Mouse (Mus musculus) neural tube, embryonic 14.5 days (tissue): Measurements from ENCODE around the gene Tut4. TPM values are rescaled to one million over a fixed set of nuclear protein-coding genes. Genes with fewer than 3 reads are reported as not detected.

Experiments used
- ATAC-seq: fragments of 200-750 bp; cut with Nextera tagmentation; 2 replicates; pipeline ENCODE4 v1.8.0; 2017; ENCODE audit warnings: low read depth, mild to moderate bottlenecking, moderate TSS enrichment, moderate library complexity
- H3K27ac ChIP-seq: fragments of 300-500 bp; sonication (generic); 2 replicates; pipeline ENCODE4 v1.5.1; 2014; ENCODE audit warnings: low read depth, mild to moderate bottlenecking, control low read depth, low read length, moderate library complexity, mixed read lengths
- H3K27me3 ChIP-seq: fragments of 300-500 bp; sonication (generic); 2 replicates; pipeline ENCODE4 v1.6.1; 2014; ENCODE audit warnings: low read length; ENCODE audit not compliant: control insufficient read depth, insufficient read depth
- H3K36me3 ChIP-seq: fragments of 300-500 bp; sonication (generic); 2 replicates; pipeline ENCODE4 v1.6.1; 2014; ENCODE audit warnings: low read length, mixed read lengths; ENCODE audit not compliant: control insufficient read depth, insufficient read depth
- H3K4me1 ChIP-seq: fragments of 300-500 bp; sonication (generic); 2 replicates; pipeline ENCODE4 v1.6.1; 2014; ENCODE audit warnings: low read length; ENCODE audit not compliant: control insufficient read depth, insufficient read depth
- H3K4me2 ChIP-seq: fragments of 300-500 bp; sonication (generic); 2 replicates; pipeline ENCODE4 v1.6.1; 2014; ENCODE audit warnings: mild to moderate bottlenecking, low read depth, low read length, control low read depth
- H3K4me3 ChIP-seq: fragments of 300-500 bp; sonication (generic); 2 replicates; pipeline ENCODE4 v1.5.1; 2014; ENCODE audit warnings: low read depth, low read length, control low read depth, mixed read lengths
- H3K9ac ChIP-seq: fragments of 300-500 bp; sonication (generic); replicated peaks from 2 replicates; pipeline ENCODE4 v1.6.1; 2014; ENCODE audit warnings: low read depth, mild to moderate bottlenecking, control low read depth, low read length, mixed read lengths
- H3K9me3 ChIP-seq: fragments of 300-500 bp; sonication (generic); 2 replicates; pipeline ENCODE4 v1.6.1; 2016; ENCODE audit warnings: low read length; ENCODE audit not compliant: control insufficient read depth
- WGBS: fragments of 180-500 bp; shearing (Covaris S2); extraction: QIAGEN DNeasy Blood & Tissue Kit; methylation state at CpG from one replicate; pipeline ENCODE4 v1.1.7; 2014; 5-methylcytosine and 5-hydroxymethylcytosine counted together
- polyA plus RNA-seq: library from polyadenylated mRNA; unstranded; fragments of >200 nt; fragmentation: Nextera tagmentation; extraction: Ambion mirVana; gene quantifications from 2 replicates; pipeline ENCODE4 v1.2.1, GENCODE M21; 2014

The Tut4 gene
- polyA plus RNA-seq, 1 experiment from 2014 or later: 65.8 TPM

GRCm38 (mm10) chr4:108461262-108461903, 2.2 kb downstream of the Tut4 start:
- H3K4me2 ChIP-seq: peak overlapping the region; percentile 61
- H3K4me3 ChIP-seq: peak overlapping the region; percentile 100
- ATAC-seq: no peak
- H3K27me3 ChIP-seq: no peaks in the 10 kb centered on the region
- H3K9me3 ChIP-seq: no peaks in the 10 kb centered on the region
- H3K4me1 ChIP-seq: peaks cover 9% of the 10 kb centered on the region
- H3K9ac ChIP-seq: no peak overlapping the region; the same call in 1 of the 2 replicates
- H3K27ac ChIP-seq: no peak overlapping the region
- WGBS: 69% methylated on average over 5 of the region's 5 CpGs
- H3K36me3 ChIP-seq: no peaks in the 10 kb centered on the region

DNA sequence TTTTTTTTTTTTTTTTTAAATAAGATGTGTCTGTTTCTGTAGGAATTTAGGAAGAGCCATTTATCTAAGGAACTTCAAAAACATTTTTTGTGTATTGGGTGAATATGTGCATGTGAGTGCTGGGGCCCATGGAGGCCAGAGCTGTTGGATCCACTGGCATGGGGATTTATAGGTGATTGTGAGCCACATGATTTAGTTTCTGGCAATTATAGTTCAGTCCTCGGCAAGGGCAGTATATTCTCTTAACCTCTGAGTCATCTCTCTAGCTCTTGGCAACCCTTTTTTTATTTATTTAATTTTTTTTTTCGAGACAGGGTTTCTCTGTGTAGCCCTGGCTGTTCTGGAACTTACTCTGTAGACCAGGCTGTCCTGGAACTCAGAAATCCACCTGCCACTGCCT, 14.4 kb downstream of the Tut4 start:
- no peak overlapping the region for H3K4me3 ChIP-seq
- no peak for ATAC-seq
- 77% methylated on average over 2 of the region's 2 CpGs for WGBS
- no peaks in the 10 kb centered on the region for H3K27me3 ChIP-seq
- no peak overlapping the region for H3K27ac ChIP-seq
- no peak overlapping the region for H3K4me2 ChIP-seq
- H3K9me3 ChIP-seq: no peaks in the 10 kb centered on the region
- H3K4me1 ChIP-seq: no peaks in the 10 kb centered on the region
- H3K36me3 ChIP-seq: no peaks in the 10 kb centered on the region
- H3K9ac ChIP-seq: no peak overlapping the region

GRCm38 (mm10) chr4:108482776-108483175, 23.6 kb downstream of the Tut4 start:
- H3K4me2 ChIP-seq: no peak overlapping the region
- peaks cover 15% of the 10 kb centered on the region for H3K36me3 ChIP-seq
- H3K4me3 ChIP-seq: no peak overlapping the region
- no peaks in the 10 kb centered on the region for H3K9me3 ChIP-seq
- no peaks in the 10 kb centered on the region for H3K4me1 ChIP-seq
- no peak overlapping the region for H3K9ac ChIP-seq
- no peak overlapping the region for H3K27ac ChIP-seq
- no peak for ATAC-seq
- no peaks in the 10 kb centered on the region for H3K27me3 ChIP-seq

- peaks cover 15% of the 10 kb centered on the region for H3K36me3 ChIP-seq
- 88% methylated on average over 4 of the region's 4 CpGs for WGBS
- H3K4me3 ChIP-seq: no peak overlapping the region
- H3K4me2 ChIP-seq: no peak overlapping the region
- no peaks in the 10 kb centered on the region for H3K9me3 ChIP-seq
- no peak overlapping the region for H3K9ac ChIP-seq
- H3K27me3 ChIP-seq: no peaks in the 10 kb centered on the region
- no peak overlapping the region for H3K27ac ChIP-seq
- no peak for ATAC-seq
- no peaks in the 10 kb centered on the region for H3K4me1 ChIP-seq
These were observed 25.0 kb downstream of the Tut4 start for GRCm38 (mm10) chr4:108484230-108484629.

DNA sequence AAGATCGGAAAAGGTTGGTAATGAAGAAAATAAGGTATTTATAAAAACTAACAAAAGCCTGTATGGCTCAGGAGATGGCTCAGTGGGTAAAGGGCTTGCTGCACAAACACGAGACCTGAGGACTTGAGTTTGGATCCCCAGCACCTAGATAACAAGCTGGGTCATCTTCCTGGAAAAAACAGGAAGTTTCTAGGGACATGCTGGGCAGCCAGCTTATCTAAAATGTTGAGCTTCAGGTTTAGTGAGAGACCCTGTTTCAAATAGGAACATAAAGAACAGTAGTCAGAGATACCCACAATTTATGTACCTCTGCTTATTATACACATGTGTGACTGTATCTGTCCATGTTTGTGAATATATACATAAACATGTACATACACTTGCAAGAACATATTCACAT, 43.8 kb downstream of the Tut4 start:
- no peaks in the 10 kb centered on the region for H3K4me1 ChIP-seq
- WGBS: 92% methylated on average over 2 of the region's 2 CpGs
- peaks cover 32% of the 10 kb centered on the region for H3K36me3 ChIP-seq
- H3K9me3 ChIP-seq: no peaks in the 10 kb centered on the region
- ATAC-seq: no peak
- H3K27me3 ChIP-seq: no peaks in the 10 kb centered on the region
- H3K4me3 ChIP-seq: no peak overlapping the region
- H3K9ac ChIP-seq: no peak overlapping the region
- H3K27ac ChIP-seq: no peak overlapping the region
- H3K4me2 ChIP-seq: no peak overlapping the region

DNA sequence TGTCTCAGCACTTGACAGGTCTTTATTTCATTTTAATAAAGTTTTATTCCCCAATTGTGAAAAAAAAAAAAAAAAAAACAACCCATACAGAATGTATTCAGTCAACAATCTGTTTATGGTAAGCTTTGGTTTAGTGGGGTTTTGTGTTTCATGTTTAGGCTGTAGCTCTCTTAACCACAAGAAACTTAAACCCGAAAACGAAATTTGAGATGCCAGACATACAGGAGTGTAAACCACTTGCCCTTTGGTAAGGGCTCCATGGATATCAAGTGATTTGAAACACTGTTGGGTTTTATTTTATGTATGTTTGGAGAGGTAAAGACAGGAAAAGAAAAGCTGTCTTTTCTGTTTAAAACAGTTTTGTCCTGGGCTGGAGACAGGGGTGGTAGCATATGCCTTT, 80.5 kb downstream of the Tut4 start:
- Histone ChIP-seq H3K9me3 (no peaks in the 10 kb centered on the region), H3K36me3 (peaks cover 8% of the 10 kb centered on the region), H3K27ac (no peak overlapping the region), H3K4me2 (no peak overlapping the region), H3K4me3 (no peak overlapping the region), H3K4me1 (no peaks in the 10 kb centered on the region), H3K27me3 (no peaks in the 10 kb centered on the region), H3K9ac (no peak overlapping the region)
- ATAC-seq: no peak
- 93% methylated on average over 2 of the region's 2 CpGs for WGBS

DNA sequence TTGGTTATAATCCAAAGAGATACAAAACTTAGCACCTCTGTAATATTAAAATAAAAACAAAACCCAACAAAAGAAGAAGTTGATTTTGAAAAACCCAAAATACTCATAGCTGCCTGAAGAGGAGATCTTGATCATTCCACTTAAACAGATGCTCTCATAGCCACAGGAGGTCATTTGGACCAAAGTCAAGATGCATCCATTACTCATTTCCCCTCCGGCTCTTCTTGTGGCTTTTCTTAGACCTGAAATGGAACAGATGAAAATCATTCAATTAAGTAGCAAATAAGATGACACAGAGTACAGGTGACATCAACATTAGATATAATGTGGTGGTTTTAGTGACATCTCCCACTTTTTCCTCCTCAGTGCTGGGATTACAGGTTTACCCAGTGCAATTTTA, 105.8 kb downstream of the Tut4 start:
- Histone ChIP-seq H3K9me3 (no peaks in the 10 kb centered on the region), H3K27me3 (no peaks in the 10 kb centered on the region), H3K27ac (no peak overlapping the region), H3K36me3 (peaks cover 75% of the 10 kb centered on the region), H3K4me2 (no peak overlapping the region), H3K4me1 (no peaks in the 10 kb centered on the region), H3K9ac (no peak overlapping the region), H3K4me3 (no peak overlapping the region)
- ATAC-seq: no peak
- 75% methylated on average over 1 of the region's 1 CpGs for WGBS

GRCm38 (mm10) chr4:108572644-108573043, 113.4 kb downstream of the Tut4 start:
- Histone ChIP-seq H3K9me3 (no peaks in the 10 kb centered on the region), H3K9ac (no peak overlapping the region), H3K27ac (no peak overlapping the region), H3K4me2 (no peak overlapping the region), H3K4me1 (peaks cover 5% of the 10 kb centered on the region; the same call in 1 of the 2 replicates), H3K4me3 (no peak overlapping the region), H3K36me3 (peaks cover 63% of the 10 kb centered on the region), H3K27me3 (no peaks in the 10 kb centered on the region)
- WGBS: 98% methylated on average over 3 of the region's 3 CpGs
- no peak for ATAC-seq

GRCm38 (mm10) chr4:108578840-108579742, 119.9 kb downstream of the Tut4 start, which contains the start of the genes Prpf38a and Orc1:
Gene Prpf38a, minus strand, starts transcription at chr4:108579336.
Gene Orc1, plus strand, starts transcription at chr4:108579423.
- peaks cover 15% of the 10 kb centered on the region; the same call in 1 of the 2 replicates for H3K4me1 ChIP-seq
- peak within 1 kb of the TSS; percentile 63 for H3K9ac ChIP-seq
- H3K27ac ChIP-seq: peak within 1 kb of the TSS; percentile 70
- peaks cover 20% of the 10 kb centered on the region for H3K36me3 ChIP-seq
- H3K4me3 ChIP-seq: peak within 1 kb of the TSS; percentile 83
- under 1% methylated on average over 64 of the region's 64 CpGs for WGBS
- peak; percentile 99 for ATAC-seq
- H3K9me3 ChIP-seq: no peaks in the 10 kb centered on the region
- peak within 1 kb of the TSS; percentile 91 for H3K4me2 ChIP-seq
- no peaks in the 10 kb centered on the region for H3K27me3 ChIP-seq
